Mouse (Mus musculus) heart, postnatal 36 days (tissue): ENCODE results near the gene Mrpl24. TPM values are rescaled to one million over a fixed set of nuclear protein-coding genes. Genes with fewer than 3 reads are reported as not detected.

Experiments used
- DNase-seq, 2 experiments: peaks; one replicate each; pipeline ENCODE4 v3.0.0; 2021 to 2022
- intact Hi-C: fragments of 180-260 bp; cut with DNase I; formaldehyde crosslinking; loops from one replicate; pipeline ENCODE4 v1.15.1; 2025
- total RNA-seq, 2 experiments: library from RNA; stranded (reverse); gene quantifications; 2 replicates each; pipeline ENCODE4 v1.2.3; 2021

The Mrpl24 gene
- total RNA-seq, 2 experiments from 2014 or later = 69.5 to 75.1 TPM

DNA sequence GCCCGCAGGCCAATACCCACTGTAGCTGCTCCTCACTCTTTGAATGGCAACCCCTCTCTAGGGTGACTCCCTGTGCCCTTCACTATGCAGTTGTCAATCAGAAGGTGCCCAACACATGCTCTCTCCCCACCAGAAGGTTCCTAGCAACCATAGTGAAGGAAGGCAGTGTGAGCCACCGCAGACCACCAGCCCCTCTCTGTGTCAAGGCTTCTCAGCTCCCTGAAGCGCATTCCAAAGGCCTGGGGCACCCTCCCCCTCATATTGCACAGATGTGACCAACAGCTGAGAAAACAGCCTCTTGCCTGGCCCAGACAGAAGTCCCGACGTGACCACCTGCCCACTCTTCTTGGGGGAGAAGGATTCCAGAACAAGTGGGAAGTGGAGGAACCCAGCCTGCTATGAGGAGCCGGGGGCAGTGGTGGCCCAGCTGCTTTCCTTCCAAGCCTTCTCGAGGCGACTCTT is 52.9 kb downstream of the Mrpl24 start:
- no peak for DNase-seq
- intact Hi-C loops = no loop called here

DNA sequence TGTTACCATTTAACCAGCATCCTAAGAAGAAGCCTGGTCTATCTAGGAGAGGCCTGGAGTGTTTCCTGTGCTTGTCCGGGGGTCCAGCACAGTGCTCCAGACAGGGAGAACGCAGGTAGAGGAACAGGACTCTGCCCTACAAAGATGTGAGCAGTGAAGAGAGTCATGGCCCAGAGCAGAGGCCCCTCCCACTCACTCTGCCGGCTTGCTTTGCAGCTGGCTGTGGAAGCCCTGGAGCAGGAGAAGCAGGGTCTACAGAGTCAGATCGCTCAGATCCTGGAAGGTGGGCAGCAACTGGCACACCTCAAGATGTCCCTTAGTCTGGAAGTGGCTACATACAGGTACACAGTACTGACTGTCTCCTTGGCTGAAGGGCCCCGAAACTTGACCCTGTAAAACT is 53.5 kb downstream of the Mrpl24 start:
- DNase-seq = no peak
- intact Hi-C loops = no loop called here

Other genes starting within 250 kb of the Mrpl24 start
- under 1 TPM; 0.14 to 0.28 TPM for gene Lrrc71, start 170.9 kb upstream of the Mrpl24 start, total RNA-seq
- gene Ntrk1, start 124.3 kb upstream of the Mrpl24 start, total RNA-seq = under 1 TPM; 0.16 to 0.19 TPM
- gene Insrr, start 122.6 kb upstream of the Mrpl24 start, total RNA-seq = under 1 TPM in 1 of 2 experiments, not detected in 1; 0.08 TPM
- 10 to 100 TPM; 19.5 to 22.5 TPM for gene Pear1, start 95.2 kb upstream of the Mrpl24 start, total RNA-seq
- gene Sh2d2a, start 72.8 kb upstream of the Mrpl24 start, total RNA-seq = under 1 TPM in 1 of 2 experiments, not detected in 1; 0.08 TPM
- 10 to 100 TPM; 47.5 to 51.6 TPM for gene Prcc, start 33.9 kb upstream of the Mrpl24 start, total RNA-seq
- 100 to 1,000 TPM; 106 to 115 TPM for gene Hdgf, start 13.2 kb upstream of the Mrpl24 start, total RNA-seq
- gene Isg20l2, start 10.8 kb downstream of the Mrpl24 start, total RNA-seq = 10 to 100 TPM; 10.2 to 12.3 TPM
- 1 to 10 TPM; 4.8 to 5.2 TPM for gene Rrnad1, start 11.2 kb downstream of the Mrpl24 start, total RNA-seq
- not detected for gene Crabp2, start 29.2 kb downstream of the Mrpl24 start, total RNA-seq
- gene Nes, start 51.6 kb downstream of the Mrpl24 start, total RNA-seq = 10 to 100 TPM; 18.7 to 22.7 TPM
- under 1 TPM in 1 of 2 experiments, not detected in 1; 0.19 TPM for gene Bcan, start 80.7 kb downstream of the Mrpl24 start, total RNA-seq
- not detected for gene Hapln2, start 108.1 kb downstream of the Mrpl24 start, total RNA-seq
- 10 to 100 TPM in 1 of 2 experiments, 1 to 10 TPM in 1; 8.2 to 10.3 TPM for gene Gpatch4, start 123.6 kb downstream of the Mrpl24 start, total RNA-seq
- gene Naxe, start 139.0 kb downstream of the Mrpl24 start, total RNA-seq = 10 to 100 TPM; 73.9 to 75.5 TPM
- gene Ttc24, start 158.8 kb downstream of the Mrpl24 start, total RNA-seq = not detected
- gene Iqgap3, start 162.5 kb downstream of the Mrpl24 start, total RNA-seq = under 1 TPM; 0.76 to 0.94 TPM
- gene Mef2d, start 222.9 kb downstream of the Mrpl24 start, total RNA-seq = 100 to 1,000 TPM; 123 to 138 TPM